Mouse (Mus musculus) heart, embryonic 12.5 days (tissue): ENCODE data around the gene Mdga1. TPM values are rescaled to one million over a fixed set of nuclear protein-coding genes. Genes with fewer than 3 reads are reported as not detected.

ENCODE experiments used
- polyA plus RNA-seq: library from polyadenylated mRNA; unstranded; fragments of >200 nt; fragmentation: Nextera tagmentation; extraction: Ambion mirVana; gene quantifications from 2 replicates; pipeline ENCODE4 v1.2.1, GENCODE M21; 2016

Mdga1 gene
- polyA plus RNA-seq, 1 experiment from 2014 or later = 3.9 TPM

Other genes with a start within 250 kb of the Mdga1 start
- 59.5 and 64.4 TPM in 2 replicates for gene Zfand3, start 34.6 kb upstream of the Mdga1 start, polyA plus RNA-seq